Mouse (Mus musculus) liver, embryonic 15.5 days (tissue): Measurements from ENCODE around the gene Zc3h10. TPM values are rescaled to one million over a fixed set of nuclear protein-coding genes. Genes with fewer than 3 reads are reported as not detected.

ENCODE experiments used
- ATAC-seq: fragments of 200-750 bp; cut with Nextera tagmentation; 2 replicates; pipeline ENCODE4 v1.8.0; 2017; ENCODE audit warnings: moderate number of reproducible peaks, mild to moderate bottlenecking, moderate library complexity; ENCODE audit not compliant: insufficient read depth
- H3K27ac ChIP-seq: fragments of 300-500 bp; sonication (generic); replicated peaks from 2 replicates; pipeline ENCODE4 v1.5.1; 2015; ENCODE audit warnings: mild to moderate bottlenecking, inconsistent platforms
- H3K27me3 ChIP-seq: fragments of 300-500 bp; sonication (generic); 2 replicates; pipeline ENCODE4 v1.6.1; 2015; ENCODE audit warnings: mild to moderate bottlenecking, inconsistent platforms
- H3K36me3 ChIP-seq: fragments of 300-500 bp; sonication (generic); replicated peaks from 2 replicates; pipeline ENCODE4 v1.6.1; 2015; ENCODE audit warnings: moderate library complexity, mild to moderate bottlenecking, inconsistent platforms
- H3K4me1 ChIP-seq: fragments of 300-500 bp; sonication (generic); replicated peaks from 2 replicates; pipeline ENCODE4 v1.6.1; 2015; ENCODE audit warnings: inconsistent platforms
- H3K4me2 ChIP-seq: fragments of 300-500 bp; sonication (generic); 2 replicates; pipeline ENCODE4 v1.6.1; 2015; ENCODE audit warnings: moderate library complexity, mild to moderate bottlenecking, inconsistent platforms
- H3K4me3 ChIP-seq: fragments of 300-500 bp; sonication (generic); replicated peaks from 2 replicates; pipeline ENCODE4 v1.5.1; 2015; ENCODE audit warnings: mild to moderate bottlenecking, inconsistent platforms
- H3K9ac ChIP-seq: fragments of 300-500 bp; sonication (generic); 2 replicates; pipeline ENCODE4 v1.6.1; 2015; ENCODE audit warnings: moderate library complexity, mild to moderate bottlenecking, inconsistent platforms
- H3K9me3 ChIP-seq: fragments of 300-500 bp; sonication (generic); replicated peaks from 2 replicates; pipeline ENCODE4 v1.6.1; 2016; ENCODE audit warnings: inconsistent platforms
- WGBS: fragments of 180-500 bp; shearing (Covaris S2); methylation state at CpG from one replicate; pipeline ENCODE4 v1.1.7; 2015; ENCODE audit warnings: mixed read lengths; ENCODE audit not compliant: insufficient replicate concordance; 5-methylcytosine and 5-hydroxymethylcytosine counted together
- polyA plus RNA-seq: library from polyadenylated mRNA; unstranded; fragments of >200 nt; fragmentation: Nextera tagmentation; extraction: Ambion mirVana; gene quantifications from 2 replicates; pipeline ENCODE4 v1.2.1, GENCODE M21; 2015

The Zc3h10 gene
- polyA plus RNA-seq, 1 experiment from 2014 or later, result 4.9 TPM

- Histone ChIP-seq H3K27me3 (peaks cover 78% of the 10 kb centered on the region), H3K27ac (no peak overlapping the region), H3K36me3 (no peaks in the 10 kb centered on the region), H3K4me3 (no peak overlapping the region), H3K4me2 (no peak overlapping the region), H3K9ac (no peak overlapping the region), H3K9me3 (no peaks in the 10 kb centered on the region), H3K4me1 (peaks cover 15% of the 10 kb centered on the region)
- WGBS, result 15% methylated on average over 4 of the region's 4 CpGs
- no peak for ATAC-seq
Observed at GRCm38 (mm10) chr10:128584386-128584785, 36.8 kb upstream of the Zc3h10 start.

GRCm38 (mm10) chr10:128583644-128584043 lies 36.1 kb upstream of the Zc3h10 start:
- H3K9me3 ChIP-seq, result no peaks in the 10 kb centered on the region

DNA sequence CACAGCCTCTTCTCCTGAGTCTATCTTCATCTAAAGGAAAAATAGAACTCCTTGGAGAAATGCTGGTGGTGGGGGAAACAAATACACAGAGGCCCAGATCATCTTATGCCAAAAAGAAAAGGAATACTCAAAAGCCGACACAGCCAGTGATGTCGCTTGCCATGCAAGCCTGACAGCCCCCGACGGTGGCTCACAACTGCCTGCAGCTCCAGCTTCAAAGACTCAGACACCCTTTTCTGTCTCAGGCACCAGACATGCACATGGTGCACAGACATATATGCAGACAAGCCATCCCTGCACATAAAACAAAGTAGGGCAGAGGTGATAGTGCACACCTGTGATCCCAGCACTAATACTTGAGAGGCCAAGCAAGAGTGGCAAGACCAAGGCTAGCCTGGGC lies 32.2 kb upstream of the Zc3h10 start:
- peaks cover 18% of the 10 kb centered on the region for H3K36me3 ChIP-seq
- 72% methylated on average over 4 of the region's 4 CpGs for WGBS
- no peak overlapping the region for H3K4me2 ChIP-seq
- H3K4me3 ChIP-seq, result no peak overlapping the region
- H3K27me3 ChIP-seq, result peaks cover 31% of the 10 kb centered on the region
- no peak overlapping the region for H3K27ac ChIP-seq
- no peak overlapping the region for H3K9ac ChIP-seq
- no peaks in the 10 kb centered on the region for H3K4me1 ChIP-seq
- no peak for ATAC-seq
- H3K9me3 ChIP-seq, result no peaks in the 10 kb centered on the region

More at GRCm38 (mm10) chr10:128583644-128584043, 36.1 kb upstream of the Zc3h10 start:
- H3K36me3 ChIP-seq, result no peaks in the 10 kb centered on the region
- no peak overlapping the region for H3K4me3 ChIP-seq
- no peak overlapping the region for H3K27ac ChIP-seq
- H3K4me1 ChIP-seq, result peaks cover 9% of the 10 kb centered on the region; the same call in 1 of the 2 replicates
- no peak for ATAC-seq
- H3K27me3 ChIP-seq, result peaks cover 71% of the 10 kb centered on the region
- H3K4me2 ChIP-seq, result no peak overlapping the region
- no peak overlapping the region for H3K9ac ChIP-seq
- 34% methylated on average over 7 of the region's 7 CpGs for WGBS

- 63% methylated on average over 3 of the region's 3 CpGs for WGBS
- Histone ChIP-seq H3K36me3 (peaks cover 18% of the 10 kb centered on the region), H3K27ac (no peak overlapping the region), H3K4me1 (no peaks in the 10 kb centered on the region), H3K4me3 (no peak overlapping the region), H3K4me2 (no peak overlapping the region), H3K9me3 (no peaks in the 10 kb centered on the region), H3K27me3 (peaks cover 27% of the 10 kb centered on the region), H3K9ac (no peak overlapping the region)
- no peak for ATAC-seq
Observed at GRCm38 (mm10) chr10:128579298-128579697, 31.7 kb upstream of the Zc3h10 start.

DNA sequence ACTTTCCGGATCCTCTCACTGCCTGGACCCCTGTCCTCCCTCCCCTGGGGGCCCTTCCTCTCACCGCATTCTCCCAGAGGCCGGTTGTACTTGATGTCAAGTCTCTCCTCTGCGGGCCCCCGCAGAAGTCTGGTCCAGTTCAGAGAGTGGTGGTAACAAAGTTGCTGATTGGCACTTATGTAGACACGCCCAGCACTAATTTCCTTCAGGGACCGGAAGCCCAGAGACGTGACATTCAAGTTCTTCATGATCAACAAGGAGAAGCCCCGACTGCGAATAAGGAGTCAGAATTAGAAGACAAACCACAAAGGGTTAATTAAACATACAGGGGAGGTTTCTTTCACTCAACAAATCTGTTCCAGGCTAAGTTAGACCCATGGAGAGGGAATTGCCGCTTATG lies 30.8 kb upstream of the Zc3h10 start:
- no peak for ATAC-seq
- H3K4me2 ChIP-seq, result no peak overlapping the region
- H3K4me3 ChIP-seq, result no peak overlapping the region
- peaks cover 17% of the 10 kb centered on the region for H3K27me3 ChIP-seq
- no peaks in the 10 kb centered on the region for H3K4me1 ChIP-seq
- no peak overlapping the region for H3K9ac ChIP-seq
- peaks cover 18% of the 10 kb centered on the region for H3K36me3 ChIP-seq
- no peaks in the 10 kb centered on the region for H3K9me3 ChIP-seq
- no peak overlapping the region for H3K27ac ChIP-seq
- WGBS, result 46% methylated on average over 11 of the region's 11 CpGs

- H3K9ac ChIP-seq, result no peak overlapping the region
- H3K27ac ChIP-seq, result no peak overlapping the region
- peaks cover 33% of the 10 kb centered on the region for H3K36me3 ChIP-seq
- peaks cover 15% of the 10 kb centered on the region for H3K27me3 ChIP-seq
- ATAC-seq, result no peak
- no peak overlapping the region for H3K4me2 ChIP-seq
- no peaks in the 10 kb centered on the region for H3K4me1 ChIP-seq
- WGBS, result 82% methylated on average over 2 of the region's 2 CpGs
- H3K4me3 ChIP-seq, result no peak overlapping the region
- H3K9me3 ChIP-seq, result no peaks in the 10 kb centered on the region
Observed at GRCm38 (mm10) chr10:128575063-128575462, 27.5 kb upstream of the Zc3h10 start.

DNA sequence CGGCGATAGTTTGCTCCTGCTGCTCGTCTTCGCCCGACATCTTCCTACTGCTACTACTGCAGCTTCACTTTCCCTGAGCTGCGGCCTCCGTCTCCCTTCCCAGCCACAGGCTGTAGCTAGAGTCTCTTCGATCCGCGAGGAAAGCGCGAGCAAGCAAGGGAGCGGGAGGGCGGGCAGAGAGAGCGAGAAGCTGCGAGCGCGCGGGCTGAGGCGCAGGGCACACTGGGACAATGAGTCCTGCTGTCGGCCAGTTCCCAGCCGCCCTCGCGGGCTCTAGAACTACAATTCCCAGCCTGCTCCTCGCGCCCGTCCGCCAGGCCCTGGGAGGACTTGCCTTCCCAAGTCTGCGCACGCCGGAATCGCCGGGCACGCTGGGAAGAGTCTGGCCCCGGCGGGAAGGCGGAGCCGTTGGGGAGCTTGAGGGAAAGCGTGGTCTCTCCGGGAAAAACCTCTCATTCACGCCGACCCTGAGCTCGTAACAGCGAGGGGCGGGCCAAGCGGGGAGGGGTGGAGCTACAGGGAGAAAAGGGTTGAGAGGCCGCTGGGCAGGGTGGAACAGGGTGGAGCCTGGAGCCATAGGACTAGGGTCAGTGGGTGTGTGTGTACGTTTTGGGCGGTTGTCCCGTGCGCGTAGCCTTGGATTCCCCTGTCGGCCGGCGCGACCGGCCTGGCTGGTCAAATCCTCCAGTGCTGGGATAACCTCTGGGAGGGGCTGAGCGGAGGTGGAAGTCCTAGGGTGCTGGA lies 18.4 kb upstream of the Zc3h10 start, which contains the start of gene Pa2g4:
Gene Pa2g4 (minus strand): TSS at position 200 of the 744 bp plus-strand sequence.
- ATAC-seq, result peak; percentile 97
- Histone ChIP-seq H3K36me3 (peaks cover 34% of the 10 kb centered on the region), H3K4me3 (peak within 1 kb of the TSS; percentile 95), H3K27ac (peak within 1 kb of the TSS; percentile 99), H3K9ac (peak within 1 kb of the TSS; percentile 97), H3K27me3 (peaks cover 4% of the 10 kb centered on the region; the same call in 1 of the 2 replicates), H3K4me1 (peaks cover 30% of the 10 kb centered on the region), H3K9me3 (no peaks in the 10 kb centered on the region), H3K4me2 (peak within 1 kb of the TSS; percentile 85)
- whole genome bisulfite sequencing, result under 1% methylated on average over 58 of the region's 58 CpGs

DNA sequence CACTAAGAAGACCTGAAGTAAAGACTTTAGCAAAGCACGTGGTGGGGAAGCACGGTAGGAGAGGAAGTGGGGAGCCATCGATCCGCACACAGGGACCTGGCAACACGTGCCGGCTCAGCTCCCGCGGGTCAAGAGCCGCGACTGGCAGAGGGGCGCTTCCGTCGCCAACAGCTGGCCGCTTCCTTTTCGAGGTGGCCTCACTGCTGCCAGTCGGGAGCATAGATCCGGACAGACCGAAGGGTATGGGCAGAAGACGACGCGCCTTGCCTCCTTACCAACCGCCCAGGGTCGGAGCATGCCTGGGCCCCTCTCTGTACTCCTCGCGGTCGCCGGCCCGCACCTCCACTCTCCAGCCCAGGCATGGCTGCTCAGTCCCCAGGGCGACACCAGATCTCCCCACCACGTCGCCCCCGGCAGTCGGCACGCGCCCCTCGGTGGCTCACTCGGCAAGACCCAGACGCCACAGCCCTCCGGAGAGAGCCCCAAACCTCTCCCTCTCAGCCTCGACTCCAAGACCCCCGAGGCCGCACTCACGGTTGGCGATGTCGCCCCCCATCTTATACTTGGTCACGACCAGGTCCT lies 17.7 kb upstream of the Zc3h10 start:
- H3K9ac ChIP-seq, result peak overlapping the region; percentile 97
- peaks cover 4% of the 10 kb centered on the region; the same call in 1 of the 2 replicates for H3K27me3 ChIP-seq
- peak; percentile 8 for ATAC-seq
- peaks cover 37% of the 10 kb centered on the region for H3K36me3 ChIP-seq
- H3K9me3 ChIP-seq, result no peaks in the 10 kb centered on the region
- peaks cover 30% of the 10 kb centered on the region for H3K4me1 ChIP-seq
- peak overlapping the region; percentile 95 for H3K4me3 ChIP-seq
- peak overlapping the region; percentile 85 for H3K4me2 ChIP-seq
- 0% methylated on average over 46 of the region's 46 CpGs for WGBS
- H3K27ac ChIP-seq, result peak overlapping the region; percentile 99

DNA sequence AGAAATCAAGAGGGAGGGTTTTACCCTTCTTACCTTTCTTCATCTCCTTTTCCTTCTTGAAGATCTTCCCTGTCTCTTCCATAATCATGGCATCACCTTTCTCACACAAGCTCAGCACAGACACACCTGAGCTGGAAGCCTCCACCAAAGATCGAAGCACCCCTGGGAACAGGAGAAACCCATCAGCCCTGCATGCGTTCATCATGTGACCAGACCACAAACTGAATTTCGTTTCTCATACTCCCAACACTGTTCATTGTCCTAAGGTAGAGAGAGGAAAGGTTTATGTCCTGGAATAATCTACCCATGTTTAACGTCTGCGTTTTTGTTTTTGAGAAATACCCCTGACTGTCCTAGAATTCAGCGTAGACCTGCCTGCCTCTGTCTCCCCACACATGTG lies 16.0 kb upstream of the Zc3h10 start:
- Histone ChIP-seq H3K4me1 (peaks cover 30% of the 10 kb centered on the region), H3K4me2 (peak overlapping the region; percentile 85), H3K36me3 (peaks cover 54% of the 10 kb centered on the region), H3K27ac (no peak overlapping the region), H3K4me3 (peak overlapping the region; percentile 95), H3K27me3 (no peaks in the 10 kb centered on the region), H3K9ac (no peak overlapping the region; the same call in 1 of the 2 replicates), H3K9me3 (no peaks in the 10 kb centered on the region)
- no peak for ATAC-seq
- WGBS, result 72% methylated on average over 6 of the region's 6 CpGs

- no peaks in the 10 kb centered on the region for H3K27me3 ChIP-seq
- WGBS, result 77% methylated on average over 6 of the region's 6 CpGs
- H3K4me1 ChIP-seq, result no peaks in the 10 kb centered on the region
- H3K9me3 ChIP-seq, result no peaks in the 10 kb centered on the region
- no peak overlapping the region for H3K27ac ChIP-seq
- H3K9ac ChIP-seq, result no peak overlapping the region
- no peak for ATAC-seq
- peaks cover 51% of the 10 kb centered on the region for H3K36me3 ChIP-seq
- H3K4me3 ChIP-seq, result no peak overlapping the region
- H3K4me2 ChIP-seq, result no peak overlapping the region
Observed at GRCm38 (mm10) chr10:128556963-128557362, 9.4 kb upstream of the Zc3h10 start.

DNA sequence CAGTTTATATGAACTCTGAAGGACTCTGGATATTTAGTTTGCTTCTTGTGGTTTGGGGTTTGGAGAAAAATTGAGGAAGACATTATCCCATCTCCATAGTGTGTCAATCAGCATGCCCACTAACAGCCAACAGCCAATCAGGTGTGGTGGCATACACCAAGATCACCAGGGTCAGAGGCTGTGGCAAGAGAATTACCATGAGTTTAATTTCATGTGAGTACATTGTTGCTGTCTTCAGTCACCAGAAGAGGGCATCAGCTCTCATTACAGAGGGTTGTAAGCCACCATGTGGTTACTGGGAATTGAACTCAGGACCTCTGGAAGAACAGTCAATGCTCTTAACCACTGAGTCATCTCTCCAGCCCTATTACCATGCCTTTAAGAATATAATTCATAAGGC lies 8.7 kb upstream of the Zc3h10 start:
- Histone ChIP-seq H3K9ac (no peak overlapping the region), H3K9me3 (no peaks in the 10 kb centered on the region), H3K27ac (no peak overlapping the region), H3K4me1 (no peaks in the 10 kb centered on the region), H3K4me3 (no peak overlapping the region), H3K27me3 (no peaks in the 10 kb centered on the region), H3K36me3 (peaks cover 44% of the 10 kb centered on the region), H3K4me2 (no peak overlapping the region)
- no peak for ATAC-seq
